Mouse (Mus musculus) retina, postnatal 1 day (tissue): ENCODE data around the gene Actr5.
A peak's percentile ranks its signal among the peaks of the same experiment; 100 is the strongest.

ENCODE experiments used
- DNase-seq: peaks from one replicate; pipeline ENCODE4 v3.0.0-alpha.2; 2012

Gene Actr5

GRCm38 (mm10) chr2:158614418-158614955 lies 10.2 kb upstream of the Actr5 start:
- peak; percentile 40 for DNase-seq

- no peak for DNase-seq
Observed at GRCm38 (mm10) chr2:158615161-158615680, 9.5 kb upstream of the Actr5 start.

- no peak for DNase-seq
Observed at GRCm38 (mm10) chr2:158615702-158616101, 9.0 kb upstream of the Actr5 start.

- peak; percentile 72 for DNase-seq
Observed at GRCm38 (mm10) chr2:158616296-158616695, 8.4 kb upstream of the Actr5 start.

- DNase-seq, result peak; percentile 26
Observed at GRCm38 (mm10) chr2:158616790-158617189, 7.9 kb upstream of the Actr5 start.

GRCm38 (mm10) chr2:158625231-158625630 lies 543 bp downstream of the Actr5 start:
- no peak for DNase-seq

GRCm38 (mm10) chr2:158625697-158626096 lies 1.0 kb downstream of the Actr5 start:
- no peak for DNase-seq

GRCm38 (mm10) chr2:158628858-158629257 lies 4.2 kb downstream of the Actr5 start:
- peak; percentile 46 for DNase-seq

GRCm38 (mm10) chr2:158629414-158629813 lies 4.7 kb downstream of the Actr5 start:
- peak; percentile 72 for DNase-seq

- DNase-seq, result peak; percentile 74
Observed at GRCm38 (mm10) chr2:158631873-158632272, 7.2 kb downstream of the Actr5 start.

GRCm38 (mm10) chr2:158641869-158642268 lies 17.2 kb downstream of the Actr5 start:
- peak; percentile 78 for DNase-seq

GRCm38 (mm10) chr2:158642587-158642986 lies 17.9 kb downstream of the Actr5 start:
- no peak for DNase-seq

GRCm38 (mm10) chr2:158643791-158644190 lies 19.1 kb downstream of the Actr5 start:
- no peak for DNase-seq

GRCm38 (mm10) chr2:158651159-158651908 lies 26.6 kb downstream of the Actr5 start:
- DNase-seq, result no peak

GRCm38 (mm10) chr2:158652985-158653384 lies 28.3 kb downstream of the Actr5 start:
- peak; percentile 85 for DNase-seq

- DNase-seq, result no peak
Observed at GRCm38 (mm10) chr2:158654717-158655116, 30.0 kb downstream of the Actr5 start.

- DNase-seq, result no peak
Observed at GRCm38 (mm10) chr2:158655806-158656205, 31.1 kb downstream of the Actr5 start.

GRCm38 (mm10) chr2:158658822-158659221 lies 34.1 kb downstream of the Actr5 start:
- peak; percentile 69 for DNase-seq

GRCm38 (mm10) chr2:158659346-158659745 lies 34.7 kb downstream of the Actr5 start:
- no peak for DNase-seq

- no peak for DNase-seq
Observed at GRCm38 (mm10) chr2:158665098-158665497, 40.4 kb downstream of the Actr5 start, which contains the start of gene Ppp1r16b. Ppp1r16b (plus strand) TSS chr2:158665398.

- DNase-seq, result peak; percentile 71
Observed at GRCm38 (mm10) chr2:158666071-158666800, 41.5 kb downstream of the Actr5 start.

- DNase-seq, result peak; percentile 83
Observed at GRCm38 (mm10) chr2:158667022-158667670, 42.5 kb downstream of the Actr5 start.
